Mouse (Mus musculus): ENCODE results near the gene Olfr167.
"Not testable (repeated sequence)": the region's sequence is repeated elsewhere in the genome, so short reads cannot be mapped to it uniquely, and the experiment has no call there.

Gene Olfr167

DNA sequence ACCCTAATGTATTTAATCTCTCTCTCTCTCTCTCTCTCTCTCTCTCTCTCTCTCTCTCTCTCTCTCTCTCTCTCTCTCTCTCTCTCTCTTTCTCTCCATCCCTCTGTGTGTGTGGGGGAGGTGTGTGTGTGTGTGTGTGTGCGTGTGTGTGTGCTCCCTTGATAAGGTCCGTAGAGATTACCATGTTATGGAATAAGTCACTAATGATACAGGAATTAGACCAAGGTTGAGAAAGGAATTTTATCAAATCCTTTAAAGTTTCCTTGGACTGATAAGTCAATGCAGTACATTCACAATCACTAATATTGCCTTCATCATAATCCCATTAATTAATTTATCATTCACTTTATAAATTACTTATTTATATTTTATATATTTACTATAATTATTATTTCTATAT is at the start of gene Olfr167:
Olfr167 (minus strand) TSS at position 101 of the 400 bp plus-strand sequence.
- DNase-seq (ENCODE audit: low spot score in 2 of 2) = no peak

DNA sequence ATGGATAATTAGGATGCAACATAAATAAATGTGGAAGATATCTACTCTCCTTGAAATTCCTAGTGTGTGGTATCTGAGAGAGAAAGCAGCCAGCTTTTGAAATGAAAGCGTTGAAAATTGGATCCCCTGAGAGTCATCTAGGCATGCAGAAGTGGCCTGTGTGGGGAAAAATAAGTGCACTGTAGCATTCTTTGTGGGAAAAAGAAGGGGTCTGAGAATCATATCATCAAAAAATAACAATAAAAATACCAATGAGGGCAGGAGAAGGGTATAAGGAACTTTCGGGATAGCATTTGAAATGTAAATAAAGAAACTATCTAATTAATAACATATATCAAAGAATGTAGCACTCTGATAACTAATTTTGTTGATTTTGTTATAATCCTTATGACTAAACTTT is 49.6 kb upstream of the Olfr167 start, which contains the start of gene Olfr169:
Olfr169 (minus strand) TSS at position 101 of the 400 bp plus-strand sequence.
- DNase-seq (ENCODE audit: low spot score in 2 of 2) = not testable (repeated sequence)

GRCm38 (mm10) chr16:19553429-19553828 is 31.4 kb upstream of the Olfr167 start:
- not testable (repeated sequence) for DNase-seq (ENCODE audit: low spot score in 2 of 2)

DNA sequence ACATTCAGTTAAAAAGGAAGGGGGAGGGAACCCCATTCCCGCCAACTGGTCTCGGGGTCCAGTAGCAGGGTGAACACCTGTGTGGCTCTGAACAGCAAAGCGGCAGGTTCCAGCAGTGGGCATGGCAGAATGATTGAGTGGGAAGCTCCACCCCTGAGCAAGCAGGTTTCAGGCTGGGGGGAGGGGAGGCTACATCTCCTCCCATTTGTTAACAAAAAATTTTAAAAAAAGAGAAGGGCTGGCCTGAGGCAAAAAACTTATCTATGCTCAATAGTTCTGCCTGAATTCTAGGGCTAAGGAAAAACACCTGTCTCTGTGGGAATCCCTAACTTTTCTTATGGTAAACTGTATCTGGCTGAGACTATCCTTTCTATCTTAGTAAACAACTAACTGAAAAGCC is 30.2 kb upstream of the Olfr167 start:
- DNase-seq (ENCODE audit: low spot score in 2 of 2) = not testable (repeated sequence)

GRCm38 (mm10) chr16:19535455-19535854 is 13.4 kb upstream of the Olfr167 start, which contains the start of gene Olfr168:
Olfr168 (minus strand) TSS chr16:19535555.
- DNase-seq (ENCODE audit: low spot score in 2 of 2) = no peak

GRCm38 (mm10) chr16:19483394-19483793 is 38.7 kb downstream of the Olfr167 start, which contains the start of gene Olfr166:
Olfr166 (plus strand) TSS chr16:19483694.
- no peak for DNase-seq (ENCODE audit: low spot score in 2 of 2)

- no peak for DNase-seq (ENCODE audit: low spot score in 2 of 2)
Measured at GRCm38 (mm10) chr16:19464365-19464764, 57.7 kb downstream of the Olfr167 start.
